15 mouse cellular contexts compared by ENCODE assay signal in the genomic region with DNA sequence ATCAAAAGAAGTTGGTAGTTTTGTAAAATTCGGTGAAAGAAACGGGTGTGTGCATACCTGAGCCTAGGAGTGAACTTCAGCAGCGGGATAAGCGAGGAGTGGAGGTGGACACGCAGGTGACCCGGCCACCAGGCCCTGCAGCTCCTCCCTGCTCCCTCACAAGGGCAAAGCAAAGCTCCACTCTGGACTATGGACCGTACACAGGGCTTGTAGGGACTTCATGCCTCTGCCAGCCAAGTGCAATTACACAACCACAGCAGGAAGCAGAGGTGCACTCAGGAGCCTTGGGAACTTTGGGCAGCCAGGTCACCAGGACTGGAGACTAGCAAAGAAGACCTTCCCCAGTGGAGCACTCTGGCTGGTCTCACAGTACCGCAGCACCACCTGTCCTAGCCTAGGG. TPM values are rescaled to one million over a fixed set of nuclear protein-coding genes. Genes with fewer than 3 reads are reported as not detected.
DNase-seq lines count a peak whose midpoint lies in the region; ATAC-seq lines count a peak whose summit lies in the region.
"Had no signal": no experiment of that assay in that cellular context is flagged by ENCODE, and none has a peak within 500 bp of the region (broad histone marks: within the 10 kb centered on the region; RNA-seq: fewer than 3 reads in every experiment).

No protein-coding gene starts in this region.

- H3K27ac ChIP-seq in kidney, embryonic 16.5 days (ENCODE audit: low read length): no peak overlapping the region
- peak overlapping the region; percentile 99 for H3K27ac ChIP-seq in liver, embryonic 13.5 days
- no peak overlapping the region for H3K27ac ChIP-seq in stomach, embryonic 15.5 days
- H3K27ac ChIP-seq in midbrain, embryonic 16.5 days (ENCODE audit: low read length): no peak overlapping the region
- H3K27ac ChIP-seq in forebrain, embryonic 11.5 days (ENCODE audit: low read depth, low read length): no peak overlapping the region
- H3K27ac ChIP-seq: midbrain, embryonic 10.5 days had no signal

- no peak overlapping the region for H3K9ac ChIP-seq in kidney, embryonic 16.5 days (replicated peaks; ENCODE audit: low read length)
- H3K9ac ChIP-seq in liver, embryonic 13.5 days: no peak overlapping the region
- H3K9ac ChIP-seq in stomach, embryonic 15.5 days: no peak overlapping the region
- H3K9ac ChIP-seq in midbrain, embryonic 16.5 days (ENCODE audit: low read depth, low read length): no peak overlapping the region
- H3K9ac ChIP-seq in forebrain, embryonic 11.5 days (ENCODE audit: low read length): no peak overlapping the region
- H3K9ac ChIP-seq: lung, embryonic 14.5 days; neural tube, embryonic 15.5 days had no signal

- ATAC-seq in kidney, embryonic 16.5 days (ENCODE audit: low FRiP score, low TSS enrichment): no peak
- peak; percentile 7; the same call in 1 of the 2 replicates for ATAC-seq in liver, embryonic 13.5 days (ENCODE audit: low read depth)
- peak; percentile 57; the same call in 1 of the 2 replicates for ATAC-seq in stomach, embryonic 15.5 days (ENCODE audit: insufficient read depth, low FRiP score, low read depth)
- no peak for ATAC-seq in midbrain, embryonic 16.5 days
- no peak for ATAC-seq in forebrain, embryonic 11.5 days (replicated peaks; ENCODE audit: low FRiP score)
- ATAC-seq: forebrain, embryonic 14.5 days had no signal

- no peaks in the 10 kb centered on the region for H3K27me3 ChIP-seq in kidney, embryonic 16.5 days (ENCODE audit: insufficient read depth, low read length)
- no peaks in the 10 kb centered on the region for H3K27me3 ChIP-seq in liver, embryonic 13.5 days
- H3K27me3 ChIP-seq in stomach, embryonic 15.5 days (replicated peaks): no peaks in the 10 kb centered on the region
- H3K27me3 ChIP-seq in midbrain, embryonic 16.5 days (ENCODE audit: control insufficient read depth, insufficient read depth, low read depth, low read length): no peaks in the 10 kb centered on the region
- H3K27me3 ChIP-seq in forebrain, embryonic 11.5 days (ENCODE audit: control insufficient read depth, insufficient read depth, low read length): no peaks in the 10 kb centered on the region
- H3K27me3 ChIP-seq: neural tube, embryonic 15.5 days had no signal

- no peak overlapping the region for H3K4me2 ChIP-seq in kidney, embryonic 16.5 days (replicated peaks; ENCODE audit: low read depth, low read length)
- H3K4me2 ChIP-seq in liver, embryonic 13.5 days: peak overlapping the region; percentile 74; the same call in 1 of the 2 replicates
- no peak overlapping the region for H3K4me2 ChIP-seq in stomach, embryonic 15.5 days
- no peak overlapping the region for H3K4me2 ChIP-seq in midbrain, embryonic 16.5 days (ENCODE audit: low read length)
- no peak overlapping the region for H3K4me2 ChIP-seq in forebrain, embryonic 11.5 days (ENCODE audit: low read depth, low read length, severe bottlenecking)
- H3K4me2 ChIP-seq: lung, embryonic 14.5 days; neural tube, embryonic 15.5 days had no signal

- H3K9me3 ChIP-seq in kidney, embryonic 16.5 days (ENCODE audit: low read length): no peaks in the 10 kb centered on the region
- H3K9me3 ChIP-seq in liver, embryonic 13.5 days (replicated peaks): no peaks in the 10 kb centered on the region
- H3K9me3 ChIP-seq in stomach, embryonic 15.5 days: no peaks in the 10 kb centered on the region
- no peaks in the 10 kb centered on the region for H3K9me3 ChIP-seq in midbrain, embryonic 16.5 days (replicated peaks; ENCODE audit: control insufficient read depth, low read length, poor library complexity, severe bottlenecking)
- no peaks in the 10 kb centered on the region for H3K9me3 ChIP-seq in forebrain, embryonic 11.5 days (ENCODE audit: control insufficient read depth, low read length)
- H3K9me3 ChIP-seq: midbrain, embryonic 10.5 days; neural tube, embryonic 15.5 days had no signal

- H3K4me1 ChIP-seq in kidney, embryonic 16.5 days (ENCODE audit: insufficient read depth, low read length): peaks cover 33% of the 10 kb centered on the region
- H3K4me1 ChIP-seq in liver, embryonic 13.5 days (replicated peaks): peaks cover 91% of the 10 kb centered on the region
- peaks cover 19% of the 10 kb centered on the region for H3K4me1 ChIP-seq in stomach, embryonic 15.5 days
- H3K4me1 ChIP-seq in midbrain, embryonic 16.5 days (ENCODE audit: control insufficient read depth, insufficient read depth, low read length): no peaks in the 10 kb centered on the region
- H3K4me1 ChIP-seq in forebrain, embryonic 11.5 days (replicated peaks; ENCODE audit: control insufficient read depth, insufficient read depth, low read length): no peaks in the 10 kb centered on the region

- H3K36me3 ChIP-seq in kidney, embryonic 16.5 days (ENCODE audit: insufficient read depth, low read length): no peaks in the 10 kb centered on the region
- peaks cover 33% of the 10 kb centered on the region for H3K36me3 ChIP-seq in liver, embryonic 13.5 days
- H3K36me3 ChIP-seq in stomach, embryonic 15.5 days: no peaks in the 10 kb centered on the region
- H3K36me3 ChIP-seq in midbrain, embryonic 16.5 days (ENCODE audit: control insufficient read depth, insufficient read depth, low read length): no peaks in the 10 kb centered on the region
- no peaks in the 10 kb centered on the region for H3K36me3 ChIP-seq in forebrain, embryonic 11.5 days (ENCODE audit: control insufficient read depth, insufficient read depth, low read length)
- H3K36me3 ChIP-seq: midbrain, embryonic 10.5 days; neural tube, embryonic 15.5 days had no signal

- DNase-seq in kidney, adult 18-20 months: peak; percentile 72
- DNase-seq in kidney, adult 8-10 months: peak; percentile 84 to 93
- no peak for DNase-seq in liver, embryonic 13.5 days
- no peak for DNase-seq in cerebellum, adult 11-12 months
- DNase-seq in forebrain, embryonic 11.5 days (ENCODE audit: low spot score): no peak
- DNase-seq: B cell, adult 2 months; cerebellum, adult 9-10 months; lung, embryonic 14.5 days had no signal

- 91% methylated on average over 8 of the region's 8 CpGs for whole genome bisulfite sequencing in kidney, embryonic 16.5 days
- WGBS in liver, embryonic 13.5 days (ENCODE audit: insufficient replicate concordance): 82% methylated on average over 8 of the region's 8 CpGs
- 79% methylated on average over 8 of the region's 8 CpGs for WGBS in stomach, embryonic 15.5 days
- WGBS in midbrain, embryonic 16.5 days: 94% methylated on average over 8 of the region's 8 CpGs
- WGBS in forebrain, embryonic 11.5 days: 96% methylated on average over 8 of the region's 8 CpGs

- H3K4me3 ChIP-seq in kidney, embryonic 16.5 days (ENCODE audit: low read length): no peak overlapping the region
- H3K4me3 ChIP-seq in liver, embryonic 13.5 days (replicated peaks): no peak overlapping the region
- no peak overlapping the region for H3K4me3 ChIP-seq in stomach, embryonic 15.5 days (replicated peaks)
- H3K4me3 ChIP-seq in midbrain, embryonic 16.5 days (ENCODE audit: low read depth, low read length): no peak overlapping the region
- H3K4me3 ChIP-seq in forebrain, embryonic 11.5 days (ENCODE audit: low read depth, low read length): no peak overlapping the region
- H3K4me3 ChIP-seq: midbrain, embryonic 10.5 days; neural tube, embryonic 15.5 days had no signal

RNA-seq across cellular contexts. Expression of gene Tbcel, which starts 50.1 kb away (rescaled TPM):
- 4.7 and 5.9 TPM in 2 replicates for polyA plus RNA-seq in kidney, embryonic 16.5 days (2015; fragmentation: Nextera tagmentation; extraction: Ambion mirVana)
- polyA plus RNA-seq in liver, embryonic 13.5 days (2015; fragmentation: Nextera tagmentation; extraction: Ambion mirVana): 10.8 and 12.0 TPM in 2 replicates
- 4.4 and 4.8 TPM in 2 replicates for polyA plus RNA-seq in stomach, embryonic 15.5 days (2015; fragmentation: Nextera tagmentation; extraction: Ambion mirVana)
- 3.9 and 4.4 TPM in 2 replicates for polyA plus RNA-seq in midbrain, embryonic 16.5 days (2015; fragmentation: Nextera tagmentation; extraction: Ambion mirVana)
- 5.5 and 5.8 TPM in 2 replicates for polyA plus RNA-seq in forebrain, embryonic 11.5 days (2014; fragmentation: Nextera tagmentation; extraction: Ambion mirVana)

RNA-seq across cellular contexts. Expression of gene Tecta, which starts 57.8 kb away (rescaled TPM):
- polyA plus RNA-seq in kidney, embryonic 16.5 days (2015; fragmentation: Nextera tagmentation; extraction: Ambion mirVana): 0.10 and 0.19 TPM in 2 replicates
- 0.06 and 0.08 TPM in 2 replicates for polyA plus RNA-seq in liver, embryonic 13.5 days (2015; fragmentation: Nextera tagmentation; extraction: Ambion mirVana)
- 0.53 and 0.59 TPM in 2 replicates for polyA plus RNA-seq in stomach, embryonic 15.5 days (2015; fragmentation: Nextera tagmentation; extraction: Ambion mirVana)
- 0.57 and 0.87 TPM in 2 replicates for polyA plus RNA-seq in midbrain, embryonic 16.5 days (2015; fragmentation: Nextera tagmentation; extraction: Ambion mirVana)
- polyA plus RNA-seq in forebrain, embryonic 11.5 days (2014; fragmentation: Nextera tagmentation; extraction: Ambion mirVana): 0.15 and 0.16 TPM in 2 replicates
- polyA plus RNA-seq: heart, embryonic 14.5 days had no signal

Comparison
In these comparisons a context has a peak if more than half of its experiments do, and no peak if none do; other contexts are left out.
1. DNase-seq: peak in kidney, adult 18-20 months (single experiment) and kidney, adult 8-10 months (2 of 2); none in liver, embryonic 13.5 days (single experiment), cerebellum, adult 11-12 months (single experiment) and forebrain, embryonic 11.5 days (single experiment).
2. ATAC-seq: peak in liver, embryonic 13.5 days (single experiment) and stomach, embryonic 15.5 days (single experiment); none in kidney, embryonic 16.5 days (single experiment), midbrain, embryonic 16.5 days (single experiment) and forebrain, embryonic 11.5 days (single experiment).